27 mouse cellular contexts compared by ENCODE assay signal in the genomic region with DNA sequence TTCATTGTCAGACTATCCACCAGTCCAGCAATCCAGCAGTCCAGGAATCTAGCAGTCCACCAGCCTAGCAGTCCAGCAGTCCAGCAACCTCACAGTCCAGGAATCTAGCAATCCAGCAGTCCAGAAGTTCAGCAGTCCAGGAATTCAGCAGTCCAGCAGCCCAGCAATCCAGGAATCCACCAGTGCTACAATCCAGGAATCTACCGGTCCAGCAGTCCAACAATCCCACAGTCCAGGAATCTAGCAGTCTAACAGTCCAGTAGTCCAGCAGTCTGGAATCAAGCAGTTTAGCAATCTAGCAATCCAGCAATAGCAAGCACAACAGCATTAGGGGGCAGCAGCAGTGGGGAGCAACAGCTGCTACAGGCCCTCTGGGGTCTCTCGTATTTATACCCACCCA. TPM values are rescaled to one million over a fixed set of nuclear protein-coding genes. Genes with fewer than 3 reads are reported as not detected.
DNase-seq lines count a peak whose midpoint lies in the region; ATAC-seq and TF ChIP-seq lines count a peak whose summit lies in the region.
"Had no signal": no experiment of that assay in that cellular context is flagged by ENCODE, and none has a peak within 500 bp of the region (broad histone marks: within the 10 kb centered on the region; RNA-seq: fewer than 3 reads in every experiment).

No protein-coding gene starts in this region.

- no peaks in the 10 kb centered on the region for H3K36me3 ChIP-seq in kidney, embryonic 16.5 days (ENCODE audit: insufficient read depth, low read length)
- no peaks in the 10 kb centered on the region for H3K36me3 ChIP-seq in liver, adult 2 months (ENCODE audit: control insufficient read depth, insufficient read depth, low read length)
- H3K36me3 ChIP-seq in intestine, embryonic 16.5 days (ENCODE audit: control insufficient read depth, insufficient read depth, low read length), result no peaks in the 10 kb centered on the region
- H3K36me3 ChIP-seq: forebrain, embryonic 10.5 days; G1E; heart, embryonic 13.5 days; hindbrain, embryonic 15.5 days had no signal

- no peaks in the 10 kb centered on the region; the same call in 1 of the 2 replicates for H3K27me3 ChIP-seq in kidney, embryonic 16.5 days (ENCODE audit: insufficient read depth, low read length)
- H3K27me3 ChIP-seq in liver, adult 2 months (ENCODE audit: control insufficient read depth, insufficient read depth, low read length), result no peaks in the 10 kb centered on the region
- H3K27me3 ChIP-seq in intestine, embryonic 16.5 days (replicated peaks; ENCODE audit: control insufficient read depth, insufficient read depth, low read length), result no peaks in the 10 kb centered on the region
- H3K27me3 ChIP-seq: hindbrain, embryonic 15.5 days had no signal

- no peak overlapping the region for H3K4me2 ChIP-seq in kidney, embryonic 16.5 days (replicated peaks; ENCODE audit: low read depth, low read length)
- H3K4me2 ChIP-seq in intestine, embryonic 16.5 days (ENCODE audit: low read depth, low read length), result no peak overlapping the region
- H3K4me2 ChIP-seq: heart, embryonic 13.5 days; hindbrain, embryonic 15.5 days had no signal

- ATAC-seq in kidney, embryonic 16.5 days (ENCODE audit: low FRiP score, low TSS enrichment), result no peak
- ATAC-seq in erythroid progenitor cell, adult 5-6 weeks (replicated peaks; ENCODE audit: low FRiP score, poor library complexity, severe bottlenecking), result no peak
- no peak for ATAC-seq in intestine, embryonic 16.5 days
- ATAC-seq: activated CD4-positive, CD25-positive, alpha-beta regulatory T cell, adult 4 months; CD4-positive, CD25-positive, alpha-beta regulatory T cell, adult 4 months; forebrain, embryonic 14.5 days; Patski had no signal

- no peak overlapping the region for H3K9ac ChIP-seq in kidney, embryonic 16.5 days (replicated peaks; ENCODE audit: low read length)
- H3K9ac ChIP-seq in liver, adult 2 months (ENCODE audit: low read depth, low read length), result no peak overlapping the region
- H3K9ac ChIP-seq in intestine, embryonic 16.5 days (ENCODE audit: low read depth, low read length), result no peak overlapping the region
- H3K9ac ChIP-seq: heart, embryonic 13.5 days; hindbrain, embryonic 15.5 days had no signal

- H3K4me3 ChIP-seq in kidney, embryonic 16.5 days (ENCODE audit: low read length), result no peak overlapping the region
- H3K4me3 ChIP-seq in liver, adult 2 months (ENCODE audit: insufficient read depth, low read depth, low read length), result no peak overlapping the region
- no peak overlapping the region for H3K4me3 ChIP-seq in intestine, embryonic 16.5 days (ENCODE audit: low read length)
- H3K4me3 ChIP-seq: forebrain, embryonic 10.5 days; gastrocnemius, adult 2 months; heart, embryonic 13.5 days; hindbrain, embryonic 15.5 days had no signal

- no peaks in the 10 kb centered on the region for H3K4me1 ChIP-seq in kidney, embryonic 16.5 days (ENCODE audit: insufficient read depth, low read length)
- H3K4me1 ChIP-seq in liver, adult 2 months (ENCODE audit: control insufficient read depth, insufficient read depth, low read length), result no peaks in the 10 kb centered on the region
- H3K4me1 ChIP-seq in intestine, embryonic 16.5 days (ENCODE audit: control insufficient read depth, insufficient read depth, low read length), result no peaks in the 10 kb centered on the region
- H3K4me1 ChIP-seq: forebrain, embryonic 10.5 days; hindbrain, embryonic 15.5 days had no signal

- 72% methylated on average over 2 of the region's 2 CpGs for WGBS in kidney, embryonic 16.5 days
- 52% methylated on average over 2 of the region's 2 CpGs for WGBS in liver, adult 2 months
- 72% methylated on average over 2 of the region's 2 CpGs for WGBS in intestine, embryonic 16.5 days

- no peak overlapping the region for H3K27ac ChIP-seq in kidney, embryonic 16.5 days (ENCODE audit: low read length)
- no peak overlapping the region for H3K27ac ChIP-seq in liver, adult 2 months (replicated peaks; ENCODE audit: insufficient read depth, low read depth, low read length)
- H3K27ac ChIP-seq in intestine, embryonic 16.5 days (ENCODE audit: low read length), result no peak overlapping the region
- H3K27ac ChIP-seq: forebrain, embryonic 10.5 days; gastrocnemius, adult 2 months; heart, embryonic 13.5 days; hindbrain, embryonic 15.5 days had no signal

- no peak for TF ChIP-seq CTCF in liver, adult 2 months (IDR thresholded peaks at IDR 0.05; ENCODE audit: low read depth, low read length)

- TF ChIP-seq POLR2A in liver, adult 2 months (IDR thresholded peaks at IDR 0.05; ENCODE audit: extremely low read depth, insufficient read depth, low read length), result no peak

- DNase-seq in kidney, adult 11 months, result peak; percentile 21
- DNase-seq in liver, adult 2 months (ENCODE audit: extremely low read depth, low read depth, low spot score), result peak; percentile 64
- no peak for DNase-seq in liver
- peak; percentile 4 to 17 for DNase-seq in kidney, postnatal 36 days
- DNase-seq: adrenal gland, postnatal 14 days; B cell, adult 2 months; cerebellum, adult 11-12 months; cerebellum, adult 9-10 months; cerebellum, postnatal 25 days; gastrocnemius, adult 2 months; gastrocnemius, postnatal 25 days; heart, postnatal 36 days had no signal

- H3K9me3 ChIP-seq in kidney, embryonic 16.5 days (ENCODE audit: low read length), result no peaks in the 10 kb centered on the region
- no peaks in the 10 kb centered on the region for H3K9me3 ChIP-seq in intestine, embryonic 16.5 days (ENCODE audit: control insufficient read depth, low read length)
- H3K9me3 ChIP-seq: forebrain, embryonic 10.5 days; G1E; heart, embryonic 13.5 days; hindbrain, embryonic 15.5 days had no signal

- H3K79me2 ChIP-seq in liver, adult 2 months (ENCODE audit: control insufficient read depth, insufficient read depth, low read length), result no peaks in the 10 kb centered on the region

RNA-seq across cellular contexts. Expression of a gene that starts 27.2 kb away (rescaled TPM):
- 0.12 and 0.15 TPM in 2 replicates for polyA plus RNA-seq in kidney, embryonic 16.5 days (2015; fragmentation: Nextera tagmentation; extraction: Ambion mirVana)
- under 0.01 and 0.13 TPM in 2 replicates for total RNA-seq in liver, adult 2 months (2014; rRNA removed)
- polyA plus RNA-seq in liver, adult 2 months (2012; rRNA removed), result not detected in 2 replicates
- not detected in 2 replicates for total RNA-seq in erythroid progenitor cell, adult 5-6 weeks (2015; ENCODE audit: low replicate concordance)
- total RNA-seq in erythroid progenitor cell, adult 5-6 weeks (2017; ENCODE audit: low replicate concordance), result not detected in 2 replicates
- 0.60 and 0.75 TPM in 2 replicates for polyA plus RNA-seq in intestine, embryonic 16.5 days (2015; fragmentation: Nextera tagmentation; extraction: Ambion mirVana)
- total RNA-seq: adrenal gland, adult 18-20 months; gastrocnemius, adult 2 months; gastrocnemius, postnatal 25 days; granulocyte monocyte progenitor cell, adult 5-6 weeks; heart, adult 8-10 months; heart, postnatal 36 days had no signal
- polyA plus RNA-seq: activated CD4-positive, CD25-positive, alpha-beta regulatory T cell, adult 4 months; CD4-positive, CD25-positive, alpha-beta regulatory T cell, adult 4 months; G1E; heart, embryonic 13.5 days; heart, postnatal 0 days; Patski had no signal

RNA-seq across cellular contexts. Expression of a gene that starts 44.1 kb away (rescaled TPM):
- polyA plus RNA-seq in kidney, embryonic 16.5 days (2015; fragmentation: Nextera tagmentation; extraction: Ambion mirVana), result 9.4 and 11.7 TPM in 2 replicates
- 17.1 and 22.6 TPM in 2 replicates for total RNA-seq in liver, adult 2 months (2014; rRNA removed)
- 13.3 and 16.1 TPM in 2 replicates for polyA plus RNA-seq in liver, adult 2 months (2012; rRNA removed)
- 68.5 and 91.0 TPM in 2 replicates for total RNA-seq in erythroid progenitor cell, adult 5-6 weeks (2015; ENCODE audit: low replicate concordance)
- total RNA-seq in erythroid progenitor cell, adult 5-6 weeks (2017; ENCODE audit: low replicate concordance), result 101 and 126 TPM in 2 replicates
- polyA plus RNA-seq in intestine, embryonic 16.5 days (2015; fragmentation: Nextera tagmentation; extraction: Ambion mirVana), result 6.5 and 6.8 TPM in 2 replicates
